Mouse (Mus musculus) cerebellum, postnatal 36 days (tissue): ENCODE measurements around the gene Lpin2.

Experiments
- DNase-seq, 2 experiments: peaks; one replicate each; pipeline ENCODE4 v3.0.0; 2021 to 2022; ENCODE audit warnings: mixed read lengths in 2 of 2

Gene Lpin2

DNA sequence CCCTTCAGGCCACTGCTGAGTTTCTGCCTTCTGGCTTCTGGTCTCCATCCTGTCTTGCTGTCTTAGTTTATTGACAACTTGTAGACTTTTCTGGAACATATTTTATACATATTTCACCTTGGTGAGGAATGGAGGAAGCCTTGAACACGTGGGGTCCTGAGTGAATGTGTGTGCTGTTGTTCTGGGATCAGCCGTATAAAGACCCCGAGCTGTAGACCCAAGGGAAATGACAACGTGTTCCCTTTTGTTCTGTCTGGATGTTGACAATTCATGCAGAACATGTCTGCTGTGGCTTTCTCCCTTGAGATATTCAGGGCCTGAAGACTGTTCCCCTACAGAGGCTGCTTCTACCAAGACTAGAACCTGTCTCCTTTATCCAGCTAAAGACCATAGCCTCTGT lies 5.0 kb upstream of the Lpin2 start:
- no peak for DNase-seq

GRCm38 (mm10) chr17:71177949-71178348 lies 4.4 kb upstream of the Lpin2 start:
- no peak for DNase-seq

GRCm38 (mm10) chr17:71178530-71179181 lies 3.7 kb upstream of the Lpin2 start:
- no peak for DNase-seq

DNA sequence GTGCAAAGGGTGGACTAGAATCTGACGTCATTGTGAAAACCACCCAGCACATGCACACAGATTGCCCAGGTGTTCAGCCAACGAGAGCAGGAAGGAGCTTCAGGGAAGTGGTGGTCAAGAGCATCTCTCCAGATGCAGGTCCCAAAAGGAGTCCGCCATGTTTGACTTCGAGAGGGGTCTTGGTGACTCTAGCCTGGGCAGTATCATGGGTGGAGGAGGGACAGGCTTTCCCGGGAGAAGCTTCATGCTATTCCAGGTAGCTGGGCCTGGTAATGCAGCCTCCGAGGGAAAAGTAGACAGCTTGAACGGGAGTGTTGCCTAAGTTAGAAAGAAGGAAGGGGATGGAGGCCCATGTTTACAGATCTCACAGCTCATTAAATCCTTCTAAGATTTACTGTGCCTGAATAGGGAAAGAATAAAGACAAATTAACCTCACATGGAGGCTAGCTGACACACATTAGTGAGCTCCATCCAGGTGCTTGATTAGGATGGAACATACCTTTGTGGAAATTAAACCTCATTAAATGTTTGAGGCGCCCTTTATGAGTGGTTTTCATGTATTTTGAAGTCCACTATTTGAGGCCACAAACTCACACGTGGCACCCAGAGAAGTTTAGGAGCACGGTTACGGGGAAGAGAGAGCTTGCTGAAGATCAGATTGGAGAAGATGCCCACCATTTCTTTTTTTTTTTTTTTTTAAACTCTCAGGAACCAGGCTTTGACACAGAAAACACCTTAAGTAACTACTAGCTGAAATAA lies 2.6 kb upstream of the Lpin2 start:
- no peak for DNase-seq

DNA sequence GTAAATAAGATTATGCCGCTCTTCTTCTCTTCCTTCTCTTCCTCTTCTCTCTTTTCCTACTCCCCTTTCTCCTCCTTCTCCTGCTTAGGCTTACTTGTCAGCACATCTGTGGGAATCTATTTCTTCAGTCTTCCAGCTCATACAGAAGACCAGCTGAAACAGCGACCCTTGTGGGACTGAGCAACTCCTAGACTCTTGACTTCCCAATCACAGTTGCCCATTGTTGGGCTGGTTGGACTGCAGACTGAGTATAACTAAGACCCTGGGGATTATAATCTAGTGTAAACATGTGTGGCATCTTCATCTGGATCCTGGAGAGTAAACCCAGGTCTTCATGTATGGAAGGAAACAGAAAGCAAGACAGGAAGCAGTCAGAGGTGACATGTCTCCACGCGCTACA lies 1.8 kb upstream of the Lpin2 start:
- DNase-seq: no peak

DNA sequence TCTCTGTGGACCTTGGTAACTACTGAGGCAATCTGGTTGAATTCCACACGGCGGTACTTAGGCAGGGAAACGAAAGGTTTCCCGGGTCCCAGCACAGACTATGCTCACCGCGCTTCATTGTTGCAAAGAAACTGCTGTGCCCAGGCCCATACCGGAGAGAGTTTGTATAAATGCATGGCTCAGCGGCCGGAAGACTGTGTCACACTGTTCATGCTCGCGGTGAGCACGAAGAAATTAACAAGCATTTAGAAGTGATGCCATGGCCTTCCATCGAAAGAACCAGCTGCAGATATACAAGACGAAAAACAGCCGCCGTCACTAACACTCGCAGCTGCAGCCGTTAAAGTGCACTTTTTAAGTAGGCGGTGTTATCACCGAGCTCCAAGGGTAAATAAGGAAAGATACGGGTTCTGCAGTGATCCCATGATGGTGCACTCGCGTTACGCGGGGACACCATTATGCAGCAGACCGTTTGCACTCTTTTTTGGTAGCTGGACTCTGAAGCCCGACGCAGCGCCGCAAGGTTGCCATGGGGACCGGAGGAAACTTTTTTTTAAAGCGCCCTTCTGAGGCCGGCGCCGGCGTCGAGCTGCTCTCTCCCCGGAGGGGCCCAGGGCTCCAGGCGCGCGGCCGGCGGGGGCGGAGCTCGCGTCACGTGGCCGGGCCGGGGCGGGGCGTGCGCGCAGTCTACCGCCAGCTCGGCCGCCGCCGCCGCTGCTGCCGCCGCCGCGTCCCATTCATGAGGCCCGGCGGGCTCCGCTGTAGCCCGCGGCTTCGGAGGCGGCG lies 704 bp downstream of the Lpin2 start:
- peak; percentile 77 to 86 for DNase-seq

GRCm38 (mm10) chr17:71183657-71184261 lies 1.4 kb downstream of the Lpin2 start:
- peak; percentile 34 to 43 for DNase-seq

DNA sequence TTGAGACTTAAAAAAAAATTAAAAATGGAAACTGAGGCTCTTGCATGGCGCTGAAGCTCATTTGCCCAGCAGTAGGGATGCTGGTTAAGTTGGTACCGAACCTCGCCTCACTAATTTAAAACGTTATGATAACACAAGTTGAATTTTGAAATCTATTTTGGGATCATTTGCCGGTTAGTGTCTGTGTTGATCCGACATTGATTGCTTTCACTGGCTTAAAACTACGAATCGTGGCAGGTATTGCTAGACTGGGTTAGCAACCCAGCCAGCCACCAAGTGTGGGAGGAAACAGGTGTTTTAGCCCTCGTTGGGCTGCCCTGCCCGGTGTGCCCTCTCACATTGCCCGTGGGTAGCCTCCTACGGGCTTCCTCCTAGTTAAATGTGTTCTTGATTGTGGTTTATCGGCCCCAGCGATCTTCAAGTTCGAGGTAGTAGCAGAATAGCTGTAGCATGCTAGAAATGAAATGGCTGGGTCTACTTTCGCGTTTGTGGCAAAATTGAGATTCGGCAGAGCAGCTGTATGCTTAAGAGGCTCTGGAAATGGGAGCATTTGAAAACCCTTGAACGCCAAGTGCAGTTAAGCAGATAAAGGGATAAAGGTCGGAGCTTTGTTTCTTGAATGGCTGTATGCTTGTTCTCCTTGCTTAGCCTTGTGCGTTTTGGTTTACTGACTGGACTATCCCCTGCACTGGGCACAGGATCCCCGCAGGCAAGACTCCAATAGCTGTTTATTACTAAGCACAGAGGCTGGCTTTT lies 2.2 kb downstream of the Lpin2 start:
- peak; percentile 11 to 16 for DNase-seq

DNA sequence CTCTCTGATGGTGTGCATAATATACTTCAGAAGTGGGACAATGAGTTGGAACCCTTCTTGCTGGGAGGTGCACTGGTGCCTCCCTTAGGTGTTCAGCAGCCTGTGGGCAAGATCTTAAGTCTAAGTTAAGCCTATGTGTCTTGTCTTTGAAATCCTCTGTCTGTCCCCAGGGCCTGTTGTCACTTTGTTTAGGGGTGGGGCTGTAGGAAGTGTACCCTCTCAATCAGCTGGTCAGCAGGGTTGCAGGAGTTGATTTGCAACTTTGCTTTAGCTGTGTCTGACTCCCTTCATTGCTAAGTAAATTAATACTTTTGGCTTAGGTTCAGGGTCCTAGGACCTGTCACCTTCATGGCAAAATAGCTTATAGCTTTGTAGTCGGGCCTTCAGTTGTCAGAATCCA lies 3.0 kb downstream of the Lpin2 start:
- DNase-seq: no peak

DNA sequence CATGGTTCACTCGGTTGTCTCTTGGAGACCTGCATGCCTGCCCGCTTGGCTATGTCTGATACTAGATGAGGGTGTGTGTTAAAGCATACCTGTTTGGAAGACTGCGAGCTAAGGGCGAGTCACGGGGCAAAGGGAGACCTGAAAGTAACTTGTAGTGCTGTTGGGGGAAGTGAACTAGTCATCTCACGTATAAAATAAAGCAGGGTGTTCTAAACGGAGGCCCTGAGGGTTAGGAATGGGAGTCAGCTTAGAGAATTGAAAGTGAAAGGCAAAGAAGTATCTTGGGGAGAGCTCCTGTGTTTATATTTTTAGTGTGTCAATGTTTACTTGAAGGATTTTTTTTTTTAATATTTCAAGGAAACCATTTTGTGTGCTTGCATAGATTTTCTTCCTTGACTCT lies 8.2 kb downstream of the Lpin2 start:
- no peak for DNase-seq

DNA sequence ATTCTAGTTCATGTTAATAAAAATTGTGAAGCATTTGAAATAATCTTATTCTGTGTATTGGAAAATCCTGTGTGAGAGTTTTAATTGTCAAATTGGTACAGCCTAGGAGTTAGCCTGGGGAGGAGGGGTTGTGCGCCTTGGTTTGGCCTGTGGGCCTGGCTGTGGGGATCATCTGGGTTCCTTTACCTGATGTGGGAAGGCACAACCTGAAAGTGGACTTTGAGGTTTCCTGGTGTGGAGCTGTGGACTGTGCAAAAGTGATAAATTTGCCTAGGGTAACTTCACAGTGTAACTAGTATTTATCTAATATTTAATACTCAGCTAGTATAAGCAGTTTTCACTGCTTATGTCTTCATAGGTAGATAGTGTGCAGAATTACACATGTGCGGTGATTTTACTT lies 8.7 kb downstream of the Lpin2 start:
- no peak for DNase-seq

DNA sequence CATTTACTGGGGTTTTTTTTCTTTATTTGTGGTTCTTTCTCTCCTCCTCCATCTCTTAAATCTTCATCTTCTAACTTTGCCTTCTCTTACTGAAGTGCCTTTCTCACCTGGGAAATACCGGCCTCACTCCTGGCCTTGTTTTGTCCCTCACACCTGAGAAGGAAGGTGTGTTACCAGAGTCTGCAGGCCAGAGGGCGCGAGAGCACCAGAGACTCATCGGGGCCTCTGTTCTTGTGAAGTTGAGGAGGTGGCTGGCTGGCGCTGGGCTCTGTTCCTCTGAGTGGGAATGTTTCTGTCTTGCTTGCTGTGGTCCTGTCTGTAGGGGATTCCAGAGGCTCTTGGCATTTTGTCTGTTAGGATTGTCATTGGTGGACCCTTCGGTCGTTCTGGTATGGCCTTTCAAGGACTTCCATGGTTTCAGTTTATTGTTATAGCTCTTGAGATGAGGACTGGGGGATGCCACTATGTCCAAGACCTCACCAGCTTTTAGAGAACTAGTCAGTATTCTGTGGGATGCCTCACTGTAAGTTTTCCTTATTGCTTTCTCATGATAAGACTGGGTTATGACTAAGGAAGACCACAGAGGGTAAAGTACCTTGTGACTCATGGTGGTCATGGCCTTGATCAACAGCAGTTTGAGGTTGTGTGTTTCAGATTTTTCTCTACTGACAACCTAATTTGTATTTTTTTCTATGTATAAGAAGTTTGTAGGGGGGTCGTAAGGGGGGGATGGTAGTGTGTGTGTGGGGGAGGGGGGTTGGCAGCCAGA lies 9.5 kb downstream of the Lpin2 start:
- DNase-seq: no peak

DNA sequence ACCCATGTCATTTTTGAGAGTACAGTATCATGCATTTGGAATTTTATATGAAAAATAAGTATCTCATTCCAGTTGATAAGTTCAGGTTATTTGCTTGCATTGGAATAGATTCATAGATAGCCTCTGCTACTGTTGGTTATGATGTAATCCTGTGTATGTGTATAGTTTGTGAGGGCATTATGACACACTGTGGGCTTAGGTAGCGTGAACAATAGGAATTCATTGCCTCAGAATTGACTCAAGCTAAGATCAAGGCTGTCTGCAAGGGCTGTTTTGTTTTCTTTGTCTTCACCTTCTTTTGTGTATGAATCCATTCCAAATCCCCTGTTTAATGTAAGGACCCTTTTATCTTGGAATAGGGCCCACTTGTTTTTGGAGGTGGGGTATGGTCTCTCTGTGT lies 10.7 kb downstream of the Lpin2 start:
- DNase-seq: no peak

DNA sequence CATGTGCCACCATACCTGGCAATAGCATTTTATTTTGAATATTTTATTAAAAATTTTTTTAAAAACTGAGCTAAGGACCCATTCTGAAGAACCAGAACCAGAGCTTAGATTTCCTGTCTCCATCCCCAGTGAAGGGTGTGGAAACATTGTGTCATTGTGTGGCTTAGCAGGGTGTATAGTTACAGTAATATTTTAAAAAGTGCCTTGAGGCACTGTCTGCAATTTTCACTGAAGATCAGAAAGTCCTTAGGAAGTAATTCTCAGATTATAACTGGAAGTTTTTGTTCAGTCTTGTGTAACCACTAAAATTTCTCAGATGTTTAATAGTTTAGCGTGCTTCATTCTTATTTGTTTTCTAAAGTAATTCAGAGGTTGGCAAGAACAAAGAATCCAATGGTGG lies 11.1 kb downstream of the Lpin2 start:
- no peak for DNase-seq

GRCm38 (mm10) chr17:71194906-71195632 lies 12.7 kb downstream of the Lpin2 start:
- DNase-seq: no peak

GRCm38 (mm10) chr17:71195633-71196391 lies 13.5 kb downstream of the Lpin2 start:
- DNase-seq: peak; percentile 21 to 42

- DNase-seq: no peak
Measured at GRCm38 (mm10) chr17:71196415-71196814, 14.1 kb downstream of the Lpin2 start.

- no peak for DNase-seq
Measured at GRCm38 (mm10) chr17:71199346-71199745, 17.0 kb downstream of the Lpin2 start.

DNA sequence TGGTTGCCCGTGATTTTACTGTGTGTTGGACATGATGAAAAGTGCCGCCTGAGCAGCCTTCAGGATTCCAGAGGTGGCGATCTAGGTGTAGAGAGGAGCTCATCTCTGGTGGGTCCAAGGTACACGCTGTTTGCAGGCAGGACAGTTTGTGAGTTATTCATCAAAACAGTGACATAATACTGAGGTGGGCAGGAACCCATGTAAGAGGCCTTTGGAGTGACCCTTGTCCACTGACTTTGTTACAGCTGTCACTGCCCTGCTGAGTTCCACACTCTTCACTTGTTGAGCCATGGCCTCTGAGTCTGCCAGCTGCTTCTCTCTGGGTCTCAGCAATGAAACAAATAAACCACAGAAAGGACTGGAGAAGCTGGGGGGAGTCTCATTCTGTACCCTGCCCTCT lies 19.8 kb downstream of the Lpin2 start:
- DNase-seq: no peak
